Mouse (Mus musculus) left cerebral cortex, adult 11 months (tissue): Measurements from ENCODE around the gene Rasl10a.
"Not testable (repeated sequence)": the region's sequence is repeated elsewhere in the genome, so short reads cannot be mapped to it uniquely, and the experiment has no call there.

Source experiments
- DNase-seq: peaks from one replicate; pipeline ENCODE4 v3.0.0; 2022; ENCODE audit warnings: low spot score

The Rasl10a gene

GRCm38 (mm10) chr11:5075760-5076159 is 17.8 kb downstream of the Rasl10a start:
- DNase-seq: no peak

DNA sequence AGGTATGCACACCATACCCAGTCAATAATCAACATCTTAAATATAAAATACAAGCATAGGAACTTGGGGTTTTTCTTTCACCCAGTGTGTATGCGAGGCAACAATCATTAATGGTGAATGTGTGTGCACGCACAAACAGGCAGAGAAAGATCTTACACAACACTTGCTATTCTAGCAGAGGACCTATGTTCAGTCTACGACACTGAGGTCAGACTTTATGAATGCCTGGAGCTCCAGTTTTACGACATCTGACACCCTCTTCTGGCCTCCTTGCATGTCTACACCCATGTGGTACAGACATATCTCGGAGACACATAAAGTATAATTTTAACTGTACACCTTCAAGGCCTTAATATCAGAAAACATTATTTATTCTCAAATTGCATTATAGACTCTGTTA is 18.9 kb downstream of the Rasl10a start:
- DNase-seq: not testable (repeated sequence)

- no peak for DNase-seq
Measured at GRCm38 (mm10) chr11:5089147-5089546, 31.2 kb downstream of the Rasl10a start.

DNA sequence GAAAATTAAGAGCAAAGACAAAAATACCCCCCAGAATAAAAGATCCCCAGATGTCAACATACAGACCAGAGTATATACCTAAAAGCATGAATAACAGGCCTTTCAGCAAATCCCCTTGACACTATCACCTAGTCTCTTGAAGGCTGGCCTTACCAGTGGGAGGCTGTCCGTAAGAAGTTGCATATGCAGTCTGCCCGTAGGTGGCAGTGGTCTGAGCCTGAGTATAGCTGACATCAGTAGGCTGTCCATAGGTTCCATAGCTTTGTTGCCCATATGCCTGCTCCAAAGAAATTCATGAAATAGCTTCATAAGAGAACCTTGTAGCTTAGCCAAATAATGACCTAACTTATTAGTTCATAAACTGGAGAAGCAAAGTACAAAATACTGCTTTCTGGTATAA is 33.8 kb downstream of the Rasl10a start:
- DNase-seq: no peak

- DNase-seq: no peak
Measured at GRCm38 (mm10) chr11:5095877-5096276, 37.9 kb downstream of the Rasl10a start.

DNA sequence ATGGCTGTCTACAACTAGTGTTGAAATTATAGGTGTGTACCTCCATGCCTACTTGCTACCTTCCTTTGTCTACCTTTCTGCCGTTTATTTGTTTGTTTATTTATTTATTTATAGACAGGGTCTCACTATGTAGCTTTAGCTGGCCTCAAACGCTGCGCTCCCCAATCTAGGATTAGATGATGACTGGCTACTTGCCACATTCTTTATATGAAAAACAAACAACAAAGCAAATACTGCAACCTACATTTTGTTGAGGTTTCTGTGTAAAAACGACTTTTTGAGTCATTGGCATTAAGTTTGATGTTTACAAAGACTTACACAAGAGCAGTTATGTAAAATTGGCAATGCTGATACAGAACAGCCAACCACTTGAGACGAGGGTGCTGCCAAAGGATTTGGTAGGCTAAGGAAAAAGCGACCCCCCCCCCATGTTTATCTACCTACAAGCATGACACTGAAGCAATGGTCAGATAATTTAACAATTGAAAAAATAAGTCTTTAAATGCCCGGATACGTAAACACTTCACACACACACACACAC is 38.6 kb downstream of the Rasl10a start:
- no peak for DNase-seq

- DNase-seq: no peak
Measured at GRCm38 (mm10) chr11:5098035-5098735, 40.3 kb downstream of the Rasl10a start.

DNA sequence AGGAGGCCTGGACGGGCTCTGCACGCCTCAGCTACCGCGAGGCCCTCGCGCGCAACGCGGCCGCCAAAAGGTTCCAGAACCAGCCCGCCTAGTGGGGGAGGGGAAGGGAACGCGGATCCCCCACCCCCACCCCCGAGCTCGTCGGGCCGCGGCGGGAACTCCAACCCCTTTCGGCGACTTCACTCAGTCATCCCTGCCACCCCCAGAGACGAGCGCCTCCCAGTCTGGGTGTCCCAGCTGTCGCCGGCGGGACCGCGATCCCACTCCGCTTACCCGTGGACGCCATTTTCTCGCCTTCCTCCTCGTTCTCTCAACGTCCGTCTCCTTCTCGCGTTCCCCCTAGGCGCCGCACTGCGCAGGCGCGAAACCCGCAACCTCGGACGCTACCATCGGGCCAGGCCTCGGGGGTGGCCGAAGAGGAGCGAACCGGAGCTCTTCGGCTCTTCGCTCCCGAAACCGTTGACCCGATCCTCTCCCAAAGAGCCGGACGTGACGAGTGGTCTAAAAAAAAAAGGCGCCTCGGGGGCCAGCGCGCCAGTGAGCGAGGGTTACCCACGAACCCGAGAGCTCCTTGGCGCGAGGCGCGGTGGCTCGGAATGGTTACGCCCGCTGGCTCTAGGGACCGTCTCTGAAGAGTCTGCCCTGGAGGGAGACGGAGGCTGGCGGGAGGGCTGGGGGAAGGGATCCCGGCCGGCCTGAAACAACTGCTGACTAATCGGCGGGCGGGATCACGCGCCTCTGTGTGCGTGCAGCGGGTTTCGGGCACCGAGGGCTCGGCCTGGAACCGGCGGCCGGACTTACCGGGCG is 41.0 kb downstream of the Rasl10a start, which contains the start of the genes Rhbdd3 and Ewsr1:
Gene Rhbdd3 (plus strand): TSS at position 191 of the 807 bp plus-strand sequence.
Gene Ewsr1 (minus strand): TSS at position 531 of the 807 bp plus-strand sequence.
- peak; percentile 91 for DNase-seq

- peak; percentile 72 for DNase-seq
Measured at GRCm38 (mm10) chr11:5099576-5100183, 41.8 kb downstream of the Rasl10a start.

DNA sequence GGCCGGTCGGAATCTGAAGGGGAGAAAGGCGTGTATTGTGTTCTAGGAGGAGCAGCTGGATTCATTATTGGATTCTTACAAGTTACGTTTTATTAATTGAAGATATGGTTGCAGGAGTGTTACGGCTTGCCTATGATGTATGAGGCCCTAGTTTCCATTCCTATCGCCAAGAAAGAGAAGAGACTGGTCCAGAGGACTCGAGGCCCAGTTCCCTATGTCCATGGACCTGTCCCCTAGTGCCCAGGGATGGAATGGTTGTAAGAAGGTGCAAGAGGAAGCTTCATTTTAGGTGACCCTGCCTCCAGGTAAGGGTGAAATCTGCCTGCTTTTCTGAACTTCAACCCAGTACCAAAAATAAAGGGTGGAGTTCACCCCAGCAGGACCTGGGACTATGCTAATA is 42.4 kb downstream of the Rasl10a start:
- DNase-seq: no peak

DNA sequence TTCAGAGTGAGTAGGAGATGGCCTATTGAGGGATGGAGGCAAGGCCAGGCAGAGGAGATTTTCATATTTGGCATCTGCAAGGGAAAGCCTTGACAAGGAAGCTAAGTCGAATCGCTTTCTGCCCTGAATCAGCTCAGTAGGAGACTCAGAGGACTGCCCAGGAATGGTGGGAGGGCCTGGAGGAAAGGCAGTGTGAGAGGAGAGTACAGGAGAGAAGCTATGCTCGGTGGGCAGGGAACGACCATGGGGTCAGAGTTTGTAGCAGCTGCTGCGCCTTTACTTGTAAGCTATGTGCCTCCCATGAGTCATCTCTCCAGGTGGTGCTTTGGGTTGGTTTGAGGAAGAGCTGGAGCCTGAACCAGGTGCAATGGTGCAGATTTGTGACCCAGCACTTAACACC is 42.9 kb downstream of the Rasl10a start:
- DNase-seq: no peak

- no peak for DNase-seq
Measured at GRCm38 (mm10) chr11:5101641-5102040, 43.7 kb downstream of the Rasl10a start.

DNA sequence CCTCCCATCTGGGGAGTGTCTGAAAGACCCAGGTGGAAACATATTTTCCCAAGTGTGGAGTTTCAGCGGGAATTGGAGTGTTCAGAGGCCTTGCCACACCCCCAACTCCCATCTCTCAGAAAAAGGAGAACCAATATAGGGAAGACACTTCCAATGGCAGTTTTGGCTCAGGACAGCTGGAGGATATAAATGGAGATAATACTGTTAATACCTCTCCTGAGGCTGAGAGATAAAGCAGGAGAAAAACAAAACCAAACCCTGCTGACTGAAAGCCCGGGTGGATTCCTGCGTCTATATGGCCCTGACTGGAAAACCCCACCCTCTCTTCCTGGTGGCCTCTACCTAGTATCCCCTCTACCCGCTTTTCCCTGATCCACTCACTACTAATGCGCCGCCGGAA is 44.5 kb downstream of the Rasl10a start:
- DNase-seq: no peak

DNA sequence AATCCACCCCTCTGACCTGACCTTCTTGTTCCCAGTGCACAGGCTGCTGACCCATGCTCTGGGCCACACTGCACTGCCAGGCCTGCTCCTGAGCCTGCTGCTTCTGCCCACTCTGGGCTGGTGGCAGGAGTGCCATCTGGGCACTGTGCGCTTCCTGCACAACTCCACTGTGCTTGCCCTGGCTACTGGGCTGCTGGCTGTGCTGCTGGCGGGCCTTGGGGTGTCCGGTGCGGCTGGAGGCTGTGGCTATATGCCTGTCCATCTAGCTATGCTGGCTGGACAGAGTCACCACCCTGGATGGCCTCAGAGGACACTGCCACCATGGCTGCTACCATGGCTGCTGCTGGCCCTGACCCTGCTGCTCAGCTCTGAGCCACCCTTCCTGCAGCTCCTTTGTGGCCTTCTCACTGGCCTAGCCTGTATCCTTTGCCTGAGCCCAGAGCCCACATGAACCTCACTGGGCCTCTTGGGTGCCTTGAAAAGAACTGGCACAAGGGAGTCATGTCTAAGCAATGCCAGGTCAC is 46.1 kb downstream of the Rasl10a start:
- no peak for DNase-seq

GRCm38 (mm10) chr11:5109441-5109840 is 51.5 kb downstream of the Rasl10a start:
- DNase-seq: no peak
